In genomic region chr6:83140044-83140443, GRCm38 (mm10) we compare ENCODE assay signal across 14 mouse cellular contexts. TPM values are rescaled to one million over a fixed set of nuclear protein-coding genes. Genes with fewer than 3 reads are reported as not detected.
"Had no signal": no experiment of that assay in that cellular context is flagged by ENCODE, and none has a peak within 500 bp of the region (broad histone marks: within the 10 kb centered on the region; RNA-seq: fewer than 3 reads in every experiment).

No protein-coding gene starts in this region.

- H3K36me3 ChIP-seq: liver, embryonic 13.5 days; midbrain, embryonic 12.5 days; neural tube, embryonic 13.5 days had no signal

- H3K27ac ChIP-seq: kidney, embryonic 15.5 days; liver, embryonic 13.5 days; midbrain, embryonic 12.5 days; neural tube, embryonic 13.5 days had no signal

- DNase-seq: kidney, postnatal 14 days; liver; liver, embryonic 13.5 days; liver, postnatal 0 days; retina, postnatal 1 day; right cerebral cortex, postnatal 4 days; spleen, adult 18-20 months; thymus, adult 2 months; thymus, postnatal 36 days had no signal

- H3K27me3 ChIP-seq: kidney, embryonic 15.5 days had no signal

- H3K4me3 ChIP-seq: kidney, embryonic 15.5 days; liver, embryonic 13.5 days; midbrain, embryonic 12.5 days; neural tube, embryonic 13.5 days had no signal

- H3K4me2 ChIP-seq: liver, embryonic 13.5 days; midbrain, embryonic 12.5 days had no signal

- H3K9me3 ChIP-seq: kidney, embryonic 15.5 days; liver, embryonic 13.5 days; midbrain, embryonic 12.5 days; neural tube, embryonic 13.5 days had no signal

- ATAC-seq: liver, postnatal 0 days; midbrain, embryonic 16.5 days had no signal

- H3K9ac ChIP-seq: kidney, embryonic 15.5 days; liver, embryonic 13.5 days; liver, postnatal 0 days; midbrain, embryonic 12.5 days had no signal

RNA-seq across cellular contexts. Expression of gene Rtkn, which starts 4.8 kb away (rescaled TPM):
- total RNA-seq: megakaryocyte-erythroid progenitor cell, adult 5-6 weeks had no signal
